12 mouse cellular contexts compared by ENCODE assay signal in genomic region chr9:44041511-44042395, GRCm38 (mm10). TPM values are rescaled to one million over a fixed set of nuclear protein-coding genes. Genes with fewer than 3 reads are reported as not detected.
DNase-seq lines count a peak whose midpoint lies in the region.
"Had no signal": no experiment of that assay in that cellular context is flagged by ENCODE, and none has a peak within 500 bp of the region (broad histone marks: within the 10 kb centered on the region; RNA-seq: fewer than 3 reads in every experiment).

No protein-coding gene starts in this region.

- peak; percentile 83 for DNase-seq in cerebellum, adult 9-10 months
- DNase-seq in cerebellum, adult 18-20 months, result no peak
- peak; percentile 96 to 97 for DNase-seq in heart, adult 9 months (ENCODE audit: low spot score in 2 of 2)
- no peak for DNase-seq in heart, adult 8-10 months (ENCODE audit: low spot score)
- peak; percentile 100 for DNase-seq in layer of hippocampus, adult 9-10 months (ENCODE audit: low spot score)
- no peak for DNase-seq in layer of hippocampus, postnatal 36 days
- peak; percentile 81 for DNase-seq in adipocyte (ENCODE audit: low spot score)
- DNase-seq in testis, postnatal 14 days (ENCODE audit: low spot score), result no peak
- DNase-seq: B cell, adult 2 months; kidney, adult 8-10 months had no signal

RNA-seq across cellular contexts. Expression of gene Thy1, which starts 1.4 kb away (rescaled TPM):
- 10 to 100 TPM in 2 of 4 experiments, 1 to 10 TPM in 2; 8.9 to 12.4 (median 11.0) TPM for total RNA-seq in heart, adult 8-10 months (2022)
- total RNA-seq in layer of hippocampus, postnatal 36 days (2021), result 100 to 1,000 TPM; 786 to 920 TPM

RNA-seq across cellular contexts. Expression of gene Usp2, which starts 25.1 kb away (rescaled TPM):
- 100 to 1,000 TPM; 160 to 205 (median 195) TPM for total RNA-seq in heart, adult 8-10 months (2022)
- 10 to 100 TPM; 66.2 to 74.9 TPM for total RNA-seq in layer of hippocampus, postnatal 36 days (2021)

RNA-seq across cellular contexts. Expression of gene Mfrp, which starts 59.8 kb away (rescaled TPM):
- total RNA-seq in heart, adult 8-10 months (2022), result not detected
- total RNA-seq in layer of hippocampus, postnatal 36 days (2021), result 1 to 10 TPM in 1 of 2 experiments, under 1 TPM in 1; 0.17 to 2.5 TPM
- total RNA-seq: heart, adult 18-20 months; heart, postnatal 10 days had no signal

Comparison
In these comparisons a context has a peak if more than half of its experiments do, and no peak if none do; other contexts are left out.
1. DNase-seq: peak in cerebellum, adult 9-10 months (single experiment), heart, adult 9 months (2 of 2), layer of hippocampus, adult 9-10 months (single experiment) and adipocyte (single experiment); none in cerebellum, adult 18-20 months (0 of 2), heart, adult 8-10 months (single experiment), layer of hippocampus, postnatal 36 days (0 of 2) and testis, postnatal 14 days (single experiment).
2. RNA of gene Thy1, which starts 1.4 kb away (total RNA-seq): 786 to 920 TPM in layer of hippocampus, postnatal 36 days; 8.9 to 12.4 TPM in heart, adult 8-10 months; every median in the first group is over 10 times any median in the second.